ENCODE assay signal across 19 mouse cellular contexts in the genomic region with DNA sequence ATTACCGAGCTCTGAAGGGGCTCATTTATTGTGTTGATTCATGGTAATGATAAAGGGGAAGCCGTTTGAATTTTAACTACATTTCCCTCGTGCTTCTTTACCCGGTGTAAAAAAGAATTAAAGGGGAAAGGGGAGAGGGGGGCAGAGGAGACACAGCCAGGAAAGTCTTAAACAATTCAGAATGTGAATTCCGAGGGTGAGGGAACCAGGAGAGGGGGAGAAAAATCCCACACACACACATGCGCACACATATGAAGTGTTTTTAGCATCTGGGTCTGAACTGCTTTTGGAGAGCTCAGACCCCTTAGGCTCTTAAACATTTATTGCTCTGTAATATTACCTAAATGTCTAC.
DNase-seq lines count a peak whose midpoint lies in the region; ATAC-seq lines count a peak whose summit lies in the region.
"Had no signal": no experiment of that assay in that cellular context is flagged by ENCODE, and none has a peak within 500 bp of the region (broad histone marks: within the 10 kb centered on the region; RNA-seq: fewer than 3 reads in every experiment).

No protein-coding gene starts in this region.

- H3K4me2 ChIP-seq in hindbrain, embryonic 13.5 days: no peak overlapping the region
- H3K4me2 ChIP-seq in neural tube, embryonic 14.5 days (ENCODE audit: low read depth, low read length): no peak overlapping the region
- H3K4me2 ChIP-seq: heart, embryonic 15.5 days; hindbrain, embryonic 15.5 days; liver, embryonic 13.5 days; lung, embryonic 15.5 days; midbrain, embryonic 13.5 days had no signal

- peaks cover 13% of the 10 kb centered on the region for H3K4me1 ChIP-seq in hindbrain, embryonic 13.5 days (replicated peaks)
- H3K4me1 ChIP-seq in hindbrain, embryonic 10.5 days (replicated peaks): peaks cover 22% of the 10 kb centered on the region
- 0 out of 2 replicates have a peak, but pooled peaks cover 7% of the 10 kb centered on the region for H3K4me1 ChIP-seq in neural tube, embryonic 14.5 days (ENCODE audit: control insufficient read depth, insufficient read depth, low read length)
- peaks cover 34% of the 10 kb centered on the region for H3K4me1 ChIP-seq in limb, embryonic 10.5 days
- H3K4me1 ChIP-seq: liver, embryonic 13.5 days had no signal

- no peaks in the 10 kb centered on the region for H3K36me3 ChIP-seq in hindbrain, embryonic 13.5 days
- H3K36me3 ChIP-seq in hindbrain, embryonic 10.5 days: no peaks in the 10 kb centered on the region
- no peaks in the 10 kb centered on the region for H3K36me3 ChIP-seq in neural tube, embryonic 14.5 days (ENCODE audit: control insufficient read depth, insufficient read depth, low read length)
- H3K36me3 ChIP-seq in limb, embryonic 10.5 days: no peaks in the 10 kb centered on the region
- H3K36me3 ChIP-seq: heart, embryonic 15.5 days; hindbrain, embryonic 15.5 days; liver, embryonic 13.5 days; lung, embryonic 15.5 days; midbrain, embryonic 13.5 days had no signal

- H3K27ac ChIP-seq in hindbrain, embryonic 13.5 days: no peak overlapping the region
- no peak overlapping the region for H3K27ac ChIP-seq in hindbrain, embryonic 10.5 days
- no peak overlapping the region for H3K27ac ChIP-seq in neural tube, embryonic 14.5 days (ENCODE audit: low read depth, low read length)
- peak overlapping the region; percentile 74 for H3K27ac ChIP-seq in limb, embryonic 10.5 days
- H3K27ac ChIP-seq: heart, embryonic 15.5 days; hindbrain, embryonic 15.5 days; liver, embryonic 13.5 days; lung, embryonic 15.5 days; macrophage had no signal

- intact Hi-C loops in heart, postnatal 14 days (cut with DNase I): loop anchor here (5.0 kb wide), 1 partner anchor 57 kb away; no protein-coding TSS in a partner anchor

- no peaks in the 10 kb centered on the region for H3K9me3 ChIP-seq in hindbrain, embryonic 13.5 days
- H3K9me3 ChIP-seq in hindbrain, embryonic 10.5 days: no peaks in the 10 kb centered on the region
- no peaks in the 10 kb centered on the region for H3K9me3 ChIP-seq in neural tube, embryonic 14.5 days (ENCODE audit: control insufficient read depth, low read length)
- no peaks in the 10 kb centered on the region for H3K9me3 ChIP-seq in limb, embryonic 10.5 days (replicated peaks)
- H3K9me3 ChIP-seq: heart, embryonic 15.5 days; hindbrain, embryonic 15.5 days; liver, embryonic 13.5 days; lung, embryonic 15.5 days; midbrain, embryonic 13.5 days had no signal

- H3K4me3 ChIP-seq in hindbrain, embryonic 13.5 days: no peak overlapping the region
- no peak overlapping the region for H3K4me3 ChIP-seq in hindbrain, embryonic 10.5 days
- H3K4me3 ChIP-seq in neural tube, embryonic 14.5 days (ENCODE audit: low read depth, low read length): no peak overlapping the region
- peak overlapping the region; percentile 23; the same call in 1 of the 2 replicates for H3K4me3 ChIP-seq in limb, embryonic 10.5 days
- H3K4me3 ChIP-seq: heart, embryonic 15.5 days; hindbrain, embryonic 15.5 days; liver, embryonic 13.5 days; lung, embryonic 15.5 days; midbrain, embryonic 13.5 days had no signal

- ATAC-seq in hindbrain, embryonic 13.5 days (ENCODE audit: low FRiP score): 0 out of 2 replicates have a peak, but pooled peaks have one; percentile 43
- ATAC-seq in neural tube, embryonic 14.5 days (ENCODE audit: low read depth): peak; percentile 51; the same call in 1 of the 2 replicates
- ATAC-seq: midbrain, embryonic 13.5 days had no signal

- no peak overlapping the region for H3K9ac ChIP-seq in hindbrain, embryonic 13.5 days
- H3K9ac ChIP-seq in neural tube, embryonic 14.5 days (replicated peaks; ENCODE audit: low read depth, low read length): no peak overlapping the region
- H3K9ac ChIP-seq: heart, embryonic 15.5 days; hindbrain, embryonic 15.5 days; liver, embryonic 13.5 days; lung, embryonic 15.5 days; midbrain, embryonic 13.5 days had no signal

- WGBS in hindbrain, embryonic 13.5 days: 17% methylated on average over 6 of the region's 6 CpGs
- 46% methylated on average over 6 of the region's 6 CpGs for WGBS in hindbrain, embryonic 10.5 days
- WGBS in neural tube, embryonic 14.5 days: 3% methylated on average over 6 of the region's 6 CpGs
- WGBS in limb, embryonic 10.5 days: 8% methylated on average over 6 of the region's 6 CpGs

- no peak for DNase-seq in hindbrain, embryonic 10.5 days (ENCODE audit: low spot score)
- DNase-seq in neural tube, embryonic 10.5 days (ENCODE audit: extremely low spot score, low spot score): no peak
- DNase-seq in limb, embryonic 10.5 days (ENCODE audit: low spot score): no peak
- no peak for DNase-seq in layer of hippocampus, postnatal 14 days (ENCODE audit: low spot score in 2 of 2)
- DNase-seq in heart, postnatal 14 days: no peak
- DNase-seq: adrenal gland, postnatal 36 days; cerebellum, adult 8-10 months; kidney, postnatal 10 days; layer of hippocampus, adult 9-11 months; liver, embryonic 13.5 days; spleen, adult 18-20 months; thymus, adult 18-20 months had no signal

- H3K27me3 ChIP-seq in hindbrain, embryonic 13.5 days: no peaks in the 10 kb centered on the region; the same call in 1 of the 2 replicates
- H3K27me3 ChIP-seq in hindbrain, embryonic 10.5 days (ENCODE audit: insufficient read depth, poor library complexity, severe bottlenecking): peaks cover 3% of the 10 kb centered on the region; the same call in 1 of the 2 replicates
- H3K27me3 ChIP-seq in neural tube, embryonic 14.5 days (ENCODE audit: control insufficient read depth, insufficient read depth, low read length): no peaks in the 10 kb centered on the region
- H3K27me3 ChIP-seq in limb, embryonic 10.5 days (ENCODE audit: low read depth, poor library complexity, severe bottlenecking): peaks cover 10% of the 10 kb centered on the region; the same call in 1 of the 2 replicates
- H3K27me3 ChIP-seq: heart, embryonic 15.5 days; liver, embryonic 13.5 days; lung, embryonic 15.5 days; midbrain, embryonic 13.5 days had no signal
